ENCODE assay signal across 8 mouse cellular contexts in genomic region chr7:133052819-133053218, GRCm38 (mm10).
DNase-seq lines count a peak whose midpoint lies in the region; ATAC-seq and TF ChIP-seq lines count a peak whose summit lies in the region.
"Had no signal": no experiment of that assay in that cellular context is flagged by ENCODE, and none has a peak within 500 bp of the region (broad histone marks: within the 10 kb centered on the region; RNA-seq: fewer than 3 reads in every experiment).

No protein-coding gene starts in this region.

- intact Hi-C loops in heart, postnatal 36 days (cut with DNase I) = no loop called here

- 61% methylated on average over 8 of the region's 8 CpGs for WGBS in lung, embryonic 14.5 days
- 76% methylated on average over 8 of the region's 8 CpGs for WGBS in forebrain, embryonic 16.5 days

- DNase-seq in A20 (ENCODE audit: low read depth, low spot score) = peak; percentile 18
- DNase-seq in adipocyte (ENCODE audit: low spot score) = peak; percentile 67
- peak; percentile 61 to 64 for DNase-seq in heart, postnatal 36 days
- peak; percentile 81 for DNase-seq in lung, embryonic 14.5 days
- DNase-seq in thymus, postnatal 0 days (ENCODE audit: low spot score) = no peak
- DNase-seq in right cerebral cortex, postnatal 36 days (ENCODE audit: low spot score in 2 of 2) = no peak

- TF ChIP-seq CTCF in lung, embryonic 14.5 days (IDR thresholded peaks at IDR 0.05; ENCODE audit: low read depth) = no peak

- H3K27ac ChIP-seq in lung, embryonic 14.5 days (ENCODE audit: low read depth) = peak overlapping the region; percentile 69
- no peak overlapping the region for H3K27ac ChIP-seq in forebrain, embryonic 16.5 days (ENCODE audit: low read length)
- H3K27ac ChIP-seq: limb, embryonic 12.5 days had no signal

- peak; percentile 58; the same call in 1 of the 2 replicates for ATAC-seq in lung, embryonic 14.5 days (ENCODE audit: insufficient read depth)
- no peak for ATAC-seq in forebrain, embryonic 16.5 days

- H3K36me3 ChIP-seq in lung, embryonic 14.5 days (ENCODE audit: insufficient read depth) = peaks cover 24% of the 10 kb centered on the region
- H3K36me3 ChIP-seq in forebrain, embryonic 16.5 days (ENCODE audit: control insufficient read depth, insufficient read depth) = 0 out of 2 replicates have a peak, but pooled peaks cover 2% of the 10 kb centered on the region

- no peaks in the 10 kb centered on the region for H3K27me3 ChIP-seq in lung, embryonic 14.5 days (ENCODE audit: insufficient read depth, low read length)
- no peaks in the 10 kb centered on the region for H3K27me3 ChIP-seq in forebrain, embryonic 16.5 days (replicated peaks; ENCODE audit: control insufficient read depth, insufficient read depth, low read length)
- H3K27me3 ChIP-seq: limb, embryonic 12.5 days had no signal

- peaks cover 5% of the 10 kb centered on the region; the same call in 1 of the 2 replicates for H3K4me1 ChIP-seq in lung, embryonic 14.5 days (ENCODE audit: insufficient read depth)
- peaks cover 3% of the 10 kb centered on the region; the same call in 1 of the 2 replicates for H3K4me1 ChIP-seq in forebrain, embryonic 16.5 days (replicated peaks; ENCODE audit: control insufficient read depth, insufficient read depth, low read length)
- H3K4me1 ChIP-seq: limb, embryonic 12.5 days had no signal

- no peaks in the 10 kb centered on the region for H3K9me3 ChIP-seq in lung, embryonic 14.5 days (ENCODE audit: low read depth, low read length)
- H3K9me3 ChIP-seq in forebrain, embryonic 16.5 days (ENCODE audit: control insufficient read depth, low read length) = no peaks in the 10 kb centered on the region
- H3K9me3 ChIP-seq: limb, embryonic 12.5 days had no signal

- H3K4me2 ChIP-seq in lung, embryonic 14.5 days = no peak overlapping the region
- H3K4me2 ChIP-seq in forebrain, embryonic 16.5 days (ENCODE audit: low read length) = no peak overlapping the region
- H3K4me2 ChIP-seq: limb, embryonic 12.5 days had no signal

- H3K4me3 ChIP-seq in lung, embryonic 14.5 days (ENCODE audit: low read depth, low read length) = no peak overlapping the region
- no peak overlapping the region for H3K4me3 ChIP-seq in forebrain, embryonic 16.5 days (replicated peaks; ENCODE audit: low read length)
- H3K4me3 ChIP-seq: limb, embryonic 12.5 days had no signal

- H3K9ac ChIP-seq in lung, embryonic 14.5 days = no peak overlapping the region
- no peak overlapping the region for H3K9ac ChIP-seq in forebrain, embryonic 16.5 days (replicated peaks; ENCODE audit: low read depth, low read length)
- H3K9ac ChIP-seq: limb, embryonic 12.5 days had no signal

Comparison
In these comparisons a context has a peak if more than half of its experiments do, and no peak if none do; other contexts are left out.
1. DNase-seq: peak in A20 (single experiment), adipocyte (single experiment), heart, postnatal 36 days (2 of 2) and lung, embryonic 14.5 days (single experiment); none in thymus, postnatal 0 days (single experiment) and right cerebral cortex, postnatal 36 days (0 of 2).